In genomic region chr16:27884363-27884762, GRCm38 (mm10) we compare ENCODE assay signal across 13 mouse cellular contexts.
DNase-seq lines count a peak whose midpoint lies in the region; ATAC-seq and TF ChIP-seq lines count a peak whose summit lies in the region.
"Had no signal": no experiment of that assay in that cellular context is flagged by ENCODE, and none has a peak within 500 bp of the region (broad histone marks: within the 10 kb centered on the region; RNA-seq: fewer than 3 reads in every experiment).

No protein-coding gene starts in this region.

- no peaks in the 10 kb centered on the region for H3K4me1 ChIP-seq in midbrain, embryonic 12.5 days
- peaks cover 4% of the 10 kb centered on the region for H3K4me1 ChIP-seq in midbrain, embryonic 10.5 days
- H3K4me1 ChIP-seq in olfactory bulb, adult 2 months (ENCODE audit: control insufficient read depth, insufficient read depth, low read length), result no peaks in the 10 kb centered on the region
- H3K4me1 ChIP-seq: kidney, embryonic 15.5 days had no signal

- ATAC-seq in midbrain, embryonic 12.5 days (ENCODE audit: low FRiP score, low read depth), result peak; percentile 54

- H3K9ac ChIP-seq in midbrain, embryonic 12.5 days (replicated peaks), result no peak overlapping the region
- H3K9ac ChIP-seq: kidney, embryonic 15.5 days; lung, embryonic 14.5 days had no signal

- no peak for TF ChIP-seq POLR2A in olfactory bulb, adult 2 months (IDR thresholded peaks at IDR 0.05; ENCODE audit: insufficient read depth, low read depth, low read length)

- H3K4me2 ChIP-seq in midbrain, embryonic 12.5 days (replicated peaks), result no peak overlapping the region
- H3K4me2 ChIP-seq: kidney, embryonic 15.5 days; lung, embryonic 14.5 days had no signal

- WGBS in midbrain, embryonic 12.5 days, result 34% methylated on average over 2 of the region's 2 CpGs
- WGBS in midbrain, embryonic 10.5 days, result 32% methylated on average over 2 of the region's 2 CpGs
- WGBS in olfactory bulb, adult 2 months, result 49% methylated on average over 2 of the region's 2 CpGs

- no peaks in the 10 kb centered on the region for H3K9me3 ChIP-seq in midbrain, embryonic 12.5 days
- no peaks in the 10 kb centered on the region for H3K9me3 ChIP-seq in midbrain, embryonic 10.5 days (replicated peaks)
- H3K9me3 ChIP-seq: kidney, embryonic 15.5 days had no signal

- peak; percentile 18 to 45 for DNase-seq in cerebellum, postnatal 14 days
- no peak for DNase-seq in cerebellum, adult 9-10 months
- no peak for DNase-seq in midbrain, embryonic 10.5 days (ENCODE audit: low spot score)
- peak; percentile 28 for DNase-seq in forelimb bud, embryonic 11.5 days (ENCODE audit: low read depth, low spot score)
- no peak for DNase-seq in heart, adult 11 months
- no peak for DNase-seq in gastrocnemius, adult 2 months
- DNase-seq: adrenal gland, postnatal 25 days; lung, embryonic 14.5 days; right cerebral cortex, postnatal 4 days had no signal

- intact Hi-C loops in gastrocnemius, adult 2 months (cut with DNase I), result no loop called here

- H3K4me3 ChIP-seq in midbrain, embryonic 12.5 days, result no peak overlapping the region
- no peak overlapping the region for H3K4me3 ChIP-seq in midbrain, embryonic 10.5 days
- no peak overlapping the region for H3K4me3 ChIP-seq in olfactory bulb, adult 2 months (ENCODE audit: insufficient read depth, low read depth, low read length)
- no peak overlapping the region for H3K4me3 ChIP-seq in gastrocnemius, adult 2 months
- H3K4me3 ChIP-seq: kidney, embryonic 15.5 days had no signal

- no peak overlapping the region for H3K27ac ChIP-seq in midbrain, embryonic 12.5 days (replicated peaks)
- H3K27ac ChIP-seq in midbrain, embryonic 10.5 days (replicated peaks), result no peak overlapping the region
- 0 out of 2 replicates have a peak overlapping the region, but pooled peaks have one; percentile 4 for H3K27ac ChIP-seq in olfactory bulb, adult 2 months (ENCODE audit: insufficient read depth, low read depth, low read length)
- H3K27ac ChIP-seq in gastrocnemius, adult 2 months, result no peak overlapping the region
- H3K27ac ChIP-seq: kidney, embryonic 15.5 days had no signal

- no peaks in the 10 kb centered on the region for H3K36me3 ChIP-seq in midbrain, embryonic 12.5 days
- no peaks in the 10 kb centered on the region for H3K36me3 ChIP-seq in midbrain, embryonic 10.5 days
- H3K36me3 ChIP-seq: kidney, embryonic 15.5 days had no signal

- no peaks in the 10 kb centered on the region for H3K27me3 ChIP-seq in midbrain, embryonic 12.5 days
- H3K27me3 ChIP-seq in midbrain, embryonic 10.5 days (ENCODE audit: low read depth, poor library complexity, severe bottlenecking), result no peaks in the 10 kb centered on the region
- H3K27me3 ChIP-seq: CH12.LX; kidney, embryonic 15.5 days had no signal

- TF ChIP-seq CTCF in olfactory bulb, adult 2 months (IDR thresholded peaks at IDR 0.05; ENCODE audit: insufficient read depth, low read depth, low read length), result no peak
- TF ChIP-seq CTCF in gastrocnemius, adult 2 months (IDR thresholded peaks at IDR 0.05), result no peak

Comparison
In these comparisons a context has a peak if more than half of its experiments do, and no peak if none do; other contexts are left out.
1. DNase-seq: peak in cerebellum, postnatal 14 days (2 of 2) and forelimb bud, embryonic 11.5 days (single experiment); none in cerebellum, adult 9-10 months (single experiment), midbrain, embryonic 10.5 days (single experiment), heart, adult 11 months (single experiment) and gastrocnemius, adult 2 months (single experiment).